Mouse (Mus musculus): ENCODE results near the gene Aass.

DNA sequence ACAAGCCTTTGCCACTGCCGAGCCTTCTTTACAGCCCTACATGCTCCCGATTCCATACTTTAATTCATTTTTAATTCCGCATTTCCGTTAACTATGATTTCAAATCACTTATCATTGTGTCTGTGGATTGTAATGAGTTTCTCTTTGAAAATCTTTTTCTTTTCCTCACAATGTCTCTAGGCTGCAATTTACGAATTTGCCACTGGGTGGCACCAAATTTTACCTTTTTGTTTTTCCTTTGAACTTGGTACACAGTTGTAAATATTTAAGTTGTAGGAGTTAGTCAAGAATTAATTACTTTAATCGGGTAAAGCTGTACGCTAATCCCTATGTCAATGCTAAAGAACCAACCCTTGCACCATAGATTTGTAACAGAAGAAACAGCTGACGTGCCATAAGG, 47.3 kb upstream of the Aass start:
- TF ChIP-seq CTCF (IDR thresholded peaks at IDR 0.05; ENCODE audit: control insufficient read depth, insufficient read depth, low read length), result no peak
- TF ChIP-seq POLR2A (IDR thresholded peaks at IDR 0.05; ENCODE audit: borderline replicate concordance, control insufficient read depth, low read depth, low read length), result no peak

Measured in bone marrow, adult 2 months (tissue).